Mouse (Mus musculus): ENCODE measurements around the gene Armc5.

DNA sequence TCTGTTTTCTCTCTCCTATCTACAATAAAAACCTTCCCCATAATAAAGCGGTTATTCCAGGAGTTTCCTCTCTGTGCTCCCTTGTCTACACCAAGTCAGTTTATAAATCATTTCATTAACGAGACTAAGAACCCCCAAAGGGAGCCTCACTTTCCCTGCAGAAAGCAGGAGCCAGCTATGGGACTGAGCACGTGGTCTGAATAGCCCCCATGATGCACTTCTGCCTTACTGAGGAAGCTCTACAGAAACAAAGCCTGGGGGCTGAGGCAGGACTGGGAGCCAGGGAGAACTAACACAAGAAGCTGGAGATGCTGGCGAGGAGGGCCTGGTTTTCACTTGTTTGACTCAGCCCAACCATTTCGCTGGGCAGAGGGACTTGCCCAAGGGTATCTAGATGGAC, 46.9 kb downstream of the Armc5 start:
- no peak for TF ChIP-seq CTCF (IDR thresholded peaks at IDR 0.05; ENCODE audit: borderline replicate concordance, insufficient read depth, low read length)
- TF ChIP-seq POLR2A (IDR thresholded peaks at IDR 0.05; ENCODE audit: low read depth, low read length) = no peak
